Mouse (Mus musculus): ENCODE results near the gene 1700025F22Rik. TPM values are rescaled to one million over a fixed set of nuclear protein-coding genes. Genes with fewer than 3 reads are reported as not detected.
"Not testable (repeated sequence)": the region's sequence is repeated elsewhere in the genome, so short reads cannot be mapped to it uniquely, and the experiment has no call there.

1700025F22Rik gene
- not detected in 2 replicates for polyA plus RNA-seq (2015; fragmentation: Nextera tagmentation; extraction: Ambion mirVana)

GRCm38 (mm10) chr19:11165172-11165571, at the start of gene 1700025F22Rik:
TSS of gene 1700025F22Rik (minus strand) at chr19:11165320.
- WGBS, result 39% methylated on average over 10 of the region's 10 CpGs
- H3K4me2 ChIP-seq (ENCODE audit: low read depth, low read length), result no peak within 1 kb of the TSS
- ATAC-seq, result no peak
- H3K9me3 ChIP-seq (ENCODE audit: control insufficient read depth, low read length), result no peaks in the 10 kb centered on the region
- no peaks in the 10 kb centered on the region for H3K36me3 ChIP-seq (ENCODE audit: control insufficient read depth, insufficient read depth, low read length)
- H3K27ac ChIP-seq (ENCODE audit: low read length), result no peak within 1 kb of the TSS
- no peak within 1 kb of the TSS for H3K4me3 ChIP-seq (ENCODE audit: low read length)
- H3K9ac ChIP-seq (ENCODE audit: low read depth, low read length), result no peak within 1 kb of the TSS
- H3K4me1 ChIP-seq (ENCODE audit: control insufficient read depth, insufficient read depth, low read length), result no peaks in the 10 kb centered on the region
- H3K27me3 ChIP-seq (replicated peaks; ENCODE audit: control insufficient read depth, insufficient read depth, low read length), result no peaks in the 10 kb centered on the region

GRCm38 (mm10) chr19:11196546-11196945, 31.4 kb upstream of the 1700025F22Rik start, which contains the start of gene Ms4a13:
TSS of gene Ms4a13 (minus strand) at chr19:11196737.
- Histone ChIP-seq H3K4me3 (ENCODE audit: low read length) (no peak within 1 kb of the TSS), H3K9me3 (ENCODE audit: control insufficient read depth, low read length) (no peaks in the 10 kb centered on the region), H3K4me2 (ENCODE audit: low read depth, low read length) (no peak within 1 kb of the TSS), H3K27me3 (replicated peaks; ENCODE audit: control insufficient read depth, insufficient read depth, low read length) (no peaks in the 10 kb centered on the region), H3K36me3 (ENCODE audit: control insufficient read depth, insufficient read depth, low read length) (no peaks in the 10 kb centered on the region), H3K27ac (ENCODE audit: low read length) (no peak within 1 kb of the TSS), H3K4me1 (ENCODE audit: control insufficient read depth, insufficient read depth, low read length) (no peaks in the 10 kb centered on the region), H3K9ac (ENCODE audit: low read depth, low read length) (no peak within 1 kb of the TSS)
- no peak for ATAC-seq
- WGBS, result 64% methylated on average over 12 of the region's 12 CpGs

- H3K9me3 ChIP-seq (ENCODE audit: control insufficient read depth, low read length), result no peaks in the 10 kb centered on the region
- 77% methylated on average over 1 of the region's 1 CpGs for WGBS
- no peaks in the 10 kb centered on the region for H3K27me3 ChIP-seq (replicated peaks; ENCODE audit: control insufficient read depth, insufficient read depth, low read length)
- no peaks in the 10 kb centered on the region for H3K4me1 ChIP-seq (ENCODE audit: control insufficient read depth, insufficient read depth, low read length)
- no peaks in the 10 kb centered on the region for H3K36me3 ChIP-seq (ENCODE audit: control insufficient read depth, insufficient read depth, low read length)
- no peak for ATAC-seq
- no peak overlapping the region for H3K9ac ChIP-seq (ENCODE audit: low read depth, low read length)
- H3K4me2 ChIP-seq (ENCODE audit: low read depth, low read length), result no peak overlapping the region
- no peak overlapping the region for H3K4me3 ChIP-seq (ENCODE audit: low read length)
- H3K27ac ChIP-seq (ENCODE audit: low read length), result no peak overlapping the region
These were observed 27.4 kb upstream of the 1700025F22Rik start for GRCm38 (mm10) chr19:11192552-11192951.

GRCm38 (mm10) chr19:11184121-11184520, 19.0 kb upstream of the 1700025F22Rik start:
- Histone ChIP-seq H3K27ac (ENCODE audit: low read length) (no peak overlapping the region), H3K9me3 (ENCODE audit: control insufficient read depth, low read length) (no peaks in the 10 kb centered on the region), H3K36me3 (ENCODE audit: control insufficient read depth, insufficient read depth, low read length) (no peaks in the 10 kb centered on the region), H3K9ac (ENCODE audit: low read depth, low read length) (no peak overlapping the region), H3K27me3 (replicated peaks; ENCODE audit: control insufficient read depth, insufficient read depth, low read length) (no peaks in the 10 kb centered on the region), H3K4me1 (ENCODE audit: control insufficient read depth, insufficient read depth, low read length) (no peaks in the 10 kb centered on the region), H3K4me3 (ENCODE audit: low read length) (no peak overlapping the region), H3K4me2 (ENCODE audit: low read depth, low read length) (no peak overlapping the region)
- 26% methylated on average over 5 of the region's 5 CpGs for WGBS
- no peak for ATAC-seq

- 64% methylated on average over 2 of the region's 2 CpGs for WGBS
These were observed 12.3 kb upstream of the 1700025F22Rik start for GRCm38 (mm10) chr19:11177464-11177863.

GRCm38 (mm10) chr19:11157890-11158289, 7.2 kb downstream of the 1700025F22Rik start:
- not testable (repeated sequence) for H3K4me3 ChIP-seq (ENCODE audit: low read length); H3K4me1 ChIP-seq (ENCODE audit: control insufficient read depth, insufficient read depth, low read length); H3K9ac ChIP-seq (ENCODE audit: low read depth, low read length); ATAC-seq; H3K4me2 ChIP-seq (ENCODE audit: low read depth, low read length); H3K9me3 ChIP-seq (ENCODE audit: control insufficient read depth, low read length); H3K27ac ChIP-seq (ENCODE audit: low read length); H3K27me3 ChIP-seq (replicated peaks; ENCODE audit: control insufficient read depth, insufficient read depth, low read length); H3K36me3 ChIP-seq (ENCODE audit: control insufficient read depth, insufficient read depth, low read length)
- WGBS, result 78% methylated on average over 6 of the region's 6 CpGs

More at GRCm38 (mm10) chr19:11177464-11177863, 12.3 kb upstream of the 1700025F22Rik start:
- no peak overlapping the region for H3K27ac ChIP-seq (ENCODE audit: low read length)
- no peak for ATAC-seq
- H3K9me3 ChIP-seq (ENCODE audit: control insufficient read depth, low read length), result no peaks in the 10 kb centered on the region
- no peaks in the 10 kb centered on the region for H3K27me3 ChIP-seq (replicated peaks; ENCODE audit: control insufficient read depth, insufficient read depth, low read length)
- H3K4me2 ChIP-seq (ENCODE audit: low read depth, low read length), result no peak overlapping the region
- H3K4me3 ChIP-seq (ENCODE audit: low read length), result no peak overlapping the region
- H3K9ac ChIP-seq (ENCODE audit: low read depth, low read length), result no peak overlapping the region
- H3K36me3 ChIP-seq (ENCODE audit: control insufficient read depth, insufficient read depth, low read length), result no peaks in the 10 kb centered on the region
- H3K4me1 ChIP-seq (ENCODE audit: control insufficient read depth, insufficient read depth, low read length), result no peaks in the 10 kb centered on the region

- H3K36me3 ChIP-seq (ENCODE audit: control insufficient read depth, insufficient read depth, low read length), result no peaks in the 10 kb centered on the region
- no peak overlapping the region for H3K9ac ChIP-seq (ENCODE audit: low read depth, low read length)
- no peaks in the 10 kb centered on the region for H3K9me3 ChIP-seq (ENCODE audit: control insufficient read depth, low read length)
- H3K4me1 ChIP-seq (ENCODE audit: control insufficient read depth, insufficient read depth, low read length), result no peaks in the 10 kb centered on the region
- H3K4me2 ChIP-seq (ENCODE audit: low read depth, low read length), result no peak overlapping the region
- peak; percentile 93 for ATAC-seq
- no peak overlapping the region for H3K27ac ChIP-seq (ENCODE audit: low read length)
- 51% methylated on average over 4 of the region's 4 CpGs for WGBS
- H3K4me3 ChIP-seq (ENCODE audit: low read length), result no peak overlapping the region
- no peaks in the 10 kb centered on the region for H3K27me3 ChIP-seq (replicated peaks; ENCODE audit: control insufficient read depth, insufficient read depth, low read length)
These were observed 29.8 kb downstream of the 1700025F22Rik start for GRCm38 (mm10) chr19:11135336-11135735.

GRCm38 (mm10) chr19:11134852-11135251, 30.3 kb downstream of the 1700025F22Rik start:
- H3K27me3 ChIP-seq (replicated peaks; ENCODE audit: control insufficient read depth, insufficient read depth, low read length), result no peaks in the 10 kb centered on the region
- no peaks in the 10 kb centered on the region for H3K9me3 ChIP-seq (ENCODE audit: control insufficient read depth, low read length)
- no peak overlapping the region for H3K4me3 ChIP-seq (ENCODE audit: low read length)
- WGBS, result 75% methylated on average over 2 of the region's 2 CpGs
- H3K4me1 ChIP-seq (ENCODE audit: control insufficient read depth, insufficient read depth, low read length), result no peaks in the 10 kb centered on the region
- no peaks in the 10 kb centered on the region for H3K36me3 ChIP-seq (ENCODE audit: control insufficient read depth, insufficient read depth, low read length)
- no peak overlapping the region for H3K27ac ChIP-seq (ENCODE audit: low read length)
- no peak overlapping the region for H3K9ac ChIP-seq (ENCODE audit: low read depth, low read length)
- ATAC-seq, result peak; percentile 73
- no peak overlapping the region for H3K4me2 ChIP-seq (ENCODE audit: low read depth, low read length)

- H3K27me3 ChIP-seq (replicated peaks; ENCODE audit: control insufficient read depth, insufficient read depth, low read length); H3K27ac ChIP-seq (ENCODE audit: low read length); H3K36me3 ChIP-seq (ENCODE audit: control insufficient read depth, insufficient read depth, low read length); ATAC-seq; H3K4me2 ChIP-seq (ENCODE audit: low read depth, low read length); H3K9me3 ChIP-seq (ENCODE audit: control insufficient read depth, low read length); H3K9ac ChIP-seq (ENCODE audit: low read depth, low read length); H3K4me3 ChIP-seq (ENCODE audit: low read length); H3K4me1 ChIP-seq (ENCODE audit: control insufficient read depth, insufficient read depth, low read length): not testable (repeated sequence)
- 83% methylated on average over 8 of the region's 8 CpGs for WGBS
These were observed 34.3 kb downstream of the 1700025F22Rik start, which contains the start of gene 1700017D01Rik for GRCm38 (mm10) chr19:11130776-11131175. TSS of gene 1700017D01Rik (minus strand) at chr19:11130876.

GRCm38 (mm10) chr19:11129702-11130101, 35.4 kb downstream of the 1700025F22Rik start:
- no peak for ATAC-seq
- Histone ChIP-seq H3K9me3 (ENCODE audit: control insufficient read depth, low read length) (no peaks in the 10 kb centered on the region), H3K9ac (ENCODE audit: low read depth, low read length) (no peak overlapping the region), H3K4me3 (ENCODE audit: low read length) (no peak overlapping the region), H3K4me2 (ENCODE audit: low read depth, low read length) (no peak overlapping the region), H3K4me1 (ENCODE audit: control insufficient read depth, insufficient read depth, low read length) (no peaks in the 10 kb centered on the region), H3K27me3 (replicated peaks; ENCODE audit: control insufficient read depth, insufficient read depth, low read length) (no peaks in the 10 kb centered on the region), H3K27ac (ENCODE audit: low read length) (no peak overlapping the region), H3K36me3 (ENCODE audit: control insufficient read depth, insufficient read depth, low read length) (no peaks in the 10 kb centered on the region)
- WGBS, result 91% methylated on average over 1 of the region's 1 CpGs
